Mouse (Mus musculus): ENCODE data around the gene Creb5. TPM values are rescaled to one million over a fixed set of nuclear protein-coding genes. Genes with fewer than 3 reads are reported as not detected.
A peak's percentile ranks its signal among the peaks of the same experiment; 100 is the strongest.

Creb5 gene
- polyA plus RNA-seq, 1 experiment from 2014 or later, result 2.8 TPM

- ATAC-seq (ENCODE audit: low FRiP score, low TSS enrichment) (no peak), DNase-seq (peak; percentile 78)
- Histone ChIP-seq H3K9me3 (ENCODE audit: control insufficient read depth, low read length) (no peaks in the 10 kb centered on the region), H3K27me3 (ENCODE audit: control insufficient read depth, insufficient read depth, low read length) (no peaks in the 10 kb centered on the region), H3K4me1 (ENCODE audit: control insufficient read depth, insufficient read depth, low read length) (peaks cover 9% of the 10 kb centered on the region; the same call in 1 of the 2 replicates), H3K4me3 (replicated peaks; ENCODE audit: low read depth, low read length) (no peak overlapping the region), H3K9ac (replicated peaks; ENCODE audit: low read length) (no peak overlapping the region), H3K27ac (replicated peaks; ENCODE audit: low read depth, low read length) (no peak overlapping the region), H3K4me2 (ENCODE audit: low read length) (no peak overlapping the region), H3K36me3 (ENCODE audit: control insufficient read depth, insufficient read depth, low read length) (no peaks in the 10 kb centered on the region)
- 68% methylated on average over 11 of the region's 11 CpGs for WGBS
These were observed 376.1 kb downstream of the Creb5 start for GRCm38 (mm10) chr6:53662858-53663833.

GRCm38 (mm10) chr6:53664759-53665158 lies 377.7 kb downstream of the Creb5 start:
- WGBS, result 71% methylated on average over 1 of the region's 1 CpGs
- no peaks in the 10 kb centered on the region for H3K27me3 ChIP-seq (ENCODE audit: control insufficient read depth, insufficient read depth, low read length)
- no peak overlapping the region for H3K4me2 ChIP-seq (ENCODE audit: low read length)
- H3K4me1 ChIP-seq (ENCODE audit: control insufficient read depth, insufficient read depth, low read length), result peaks cover 9% of the 10 kb centered on the region; the same call in 1 of the 2 replicates
- ATAC-seq (ENCODE audit: low FRiP score, low TSS enrichment), result no peak
- H3K9me3 ChIP-seq (ENCODE audit: control insufficient read depth, low read length), result no peaks in the 10 kb centered on the region
- no peak for DNase-seq
- H3K4me3 ChIP-seq (replicated peaks; ENCODE audit: low read depth, low read length), result no peak overlapping the region
- H3K36me3 ChIP-seq (ENCODE audit: control insufficient read depth, insufficient read depth, low read length), result no peaks in the 10 kb centered on the region
- H3K9ac ChIP-seq (replicated peaks; ENCODE audit: low read length), result no peak overlapping the region
- H3K27ac ChIP-seq (replicated peaks; ENCODE audit: low read depth, low read length), result no peak overlapping the region

GRCm38 (mm10) chr6:53666503-53666902 lies 379.4 kb downstream of the Creb5 start:
- WGBS, result 77% methylated on average over 5 of the region's 5 CpGs
- H3K4me2 ChIP-seq (ENCODE audit: low read length), result no peak overlapping the region
- no peak overlapping the region for H3K9ac ChIP-seq (replicated peaks; ENCODE audit: low read length)
- no peak for ATAC-seq (ENCODE audit: low FRiP score, low TSS enrichment)
- no peak overlapping the region for H3K27ac ChIP-seq (replicated peaks; ENCODE audit: low read depth, low read length)
- no peaks in the 10 kb centered on the region for H3K9me3 ChIP-seq (ENCODE audit: control insufficient read depth, low read length)
- no peaks in the 10 kb centered on the region for H3K27me3 ChIP-seq (ENCODE audit: control insufficient read depth, insufficient read depth, low read length)
- no peaks in the 10 kb centered on the region for H3K36me3 ChIP-seq (ENCODE audit: control insufficient read depth, insufficient read depth, low read length)
- peaks cover 9% of the 10 kb centered on the region; the same call in 1 of the 2 replicates for H3K4me1 ChIP-seq (ENCODE audit: control insufficient read depth, insufficient read depth, low read length)
- no peak overlapping the region for H3K4me3 ChIP-seq (replicated peaks; ENCODE audit: low read depth, low read length)
- no peak for DNase-seq

- Histone ChIP-seq H3K27ac (replicated peaks; ENCODE audit: low read depth, low read length) (no peak overlapping the region), H3K4me2 (ENCODE audit: low read length) (no peak overlapping the region), H3K27me3 (ENCODE audit: control insufficient read depth, insufficient read depth, low read length) (no peaks in the 10 kb centered on the region), H3K4me3 (replicated peaks; ENCODE audit: low read depth, low read length) (no peak overlapping the region), H3K36me3 (ENCODE audit: control insufficient read depth, insufficient read depth, low read length) (no peaks in the 10 kb centered on the region), H3K4me1 (ENCODE audit: control insufficient read depth, insufficient read depth, low read length) (no peaks in the 10 kb centered on the region), H3K9ac (replicated peaks; ENCODE audit: low read length) (no peak overlapping the region), H3K9me3 (ENCODE audit: control insufficient read depth, low read length) (no peaks in the 10 kb centered on the region)
- no peak for DNase-seq
- WGBS, result 96% methylated on average over 1 of the region's 1 CpGs
- no peak for ATAC-seq (ENCODE audit: low FRiP score, low TSS enrichment)
These were observed 391.2 kb downstream of the Creb5 start for GRCm38 (mm10) chr6:53678307-53678706.

- Histone ChIP-seq H3K27ac (replicated peaks; ENCODE audit: low read depth, low read length) (no peak overlapping the region), H3K4me2 (ENCODE audit: low read length) (no peak overlapping the region), H3K36me3 (ENCODE audit: control insufficient read depth, insufficient read depth, low read length) (no peaks in the 10 kb centered on the region), H3K9ac (replicated peaks; ENCODE audit: low read length) (no peak overlapping the region), H3K27me3 (ENCODE audit: control insufficient read depth, insufficient read depth, low read length) (no peaks in the 10 kb centered on the region), H3K9me3 (ENCODE audit: control insufficient read depth, low read length) (no peaks in the 10 kb centered on the region), H3K4me1 (ENCODE audit: control insufficient read depth, insufficient read depth, low read length) (no peaks in the 10 kb centered on the region), H3K4me3 (replicated peaks; ENCODE audit: low read depth, low read length) (no peak overlapping the region)
- no peak for DNase-seq
- 94% methylated on average over 8 of the region's 8 CpGs for WGBS
- no peak for ATAC-seq (ENCODE audit: low FRiP score, low TSS enrichment)
These were observed 393.0 kb downstream of the Creb5 start for GRCm38 (mm10) chr6:53680046-53680445.

- ATAC-seq (ENCODE audit: low FRiP score, low TSS enrichment), result no peak
- 80% methylated on average over 2 of the region's 2 CpGs for WGBS
These were observed 397.3 kb downstream of the Creb5 start for GRCm38 (mm10) chr6:53684416-53684815.

GRCm38 (mm10) chr6:53685323-53685722 lies 398.3 kb downstream of the Creb5 start:
- H3K36me3 ChIP-seq (ENCODE audit: control insufficient read depth, insufficient read depth, low read length), result no peaks in the 10 kb centered on the region
- DNase-seq (no peak), ATAC-seq (ENCODE audit: low FRiP score, low TSS enrichment) (no peak)
- 89% methylated on average over 14 of the region's 14 CpGs for WGBS
- no peaks in the 10 kb centered on the region for H3K9me3 ChIP-seq (ENCODE audit: control insufficient read depth, low read length)
- no peak overlapping the region for H3K9ac ChIP-seq (replicated peaks; ENCODE audit: low read length)
- H3K4me2 ChIP-seq (ENCODE audit: low read length), result no peak overlapping the region
- H3K27me3 ChIP-seq (ENCODE audit: control insufficient read depth, insufficient read depth, low read length), result no peaks in the 10 kb centered on the region
- no peak overlapping the region for H3K4me3 ChIP-seq (replicated peaks; ENCODE audit: low read depth, low read length)
- H3K4me1 ChIP-seq (ENCODE audit: control insufficient read depth, insufficient read depth, low read length), result no peaks in the 10 kb centered on the region
- H3K27ac ChIP-seq (replicated peaks; ENCODE audit: low read depth, low read length), result no peak overlapping the region

More at GRCm38 (mm10) chr6:53684416-53684815, 397.3 kb downstream of the Creb5 start:
- Histone ChIP-seq H3K9me3 (ENCODE audit: control insufficient read depth, low read length) (no peaks in the 10 kb centered on the region), H3K9ac (replicated peaks; ENCODE audit: low read length) (no peak overlapping the region), H3K36me3 (ENCODE audit: control insufficient read depth, insufficient read depth, low read length) (no peaks in the 10 kb centered on the region), H3K4me3 (replicated peaks; ENCODE audit: low read depth, low read length) (no peak overlapping the region), H3K4me2 (ENCODE audit: low read length) (no peak overlapping the region), H3K27me3 (ENCODE audit: control insufficient read depth, insufficient read depth, low read length) (no peaks in the 10 kb centered on the region), H3K4me1 (ENCODE audit: control insufficient read depth, insufficient read depth, low read length) (no peaks in the 10 kb centered on the region), H3K27ac (replicated peaks; ENCODE audit: low read depth, low read length) (no peak overlapping the region)
- no peak for DNase-seq

- H3K9me3 ChIP-seq (ENCODE audit: control insufficient read depth, low read length), result no peaks in the 10 kb centered on the region
- ATAC-seq (ENCODE audit: low FRiP score, low TSS enrichment) (no peak), DNase-seq (no peak)
- H3K9ac ChIP-seq (replicated peaks; ENCODE audit: low read length), result no peak overlapping the region
- no peak overlapping the region for H3K4me3 ChIP-seq (replicated peaks; ENCODE audit: low read depth, low read length)
- no peak overlapping the region for H3K4me2 ChIP-seq (ENCODE audit: low read length)
- 69% methylated on average over 7 of the region's 7 CpGs for WGBS
- no peak overlapping the region for H3K27ac ChIP-seq (replicated peaks; ENCODE audit: low read depth, low read length)
- no peaks in the 10 kb centered on the region for H3K36me3 ChIP-seq (ENCODE audit: control insufficient read depth, insufficient read depth, low read length)
- H3K4me1 ChIP-seq (ENCODE audit: control insufficient read depth, insufficient read depth, low read length), result no peaks in the 10 kb centered on the region
- H3K27me3 ChIP-seq (ENCODE audit: control insufficient read depth, insufficient read depth, low read length), result no peaks in the 10 kb centered on the region
These were observed 401.9 kb downstream of the Creb5 start for GRCm38 (mm10) chr6:53688762-53689477.
